Mouse (Mus musculus): Measurements from ENCODE around the gene Sim1. TPM values are rescaled to one million over a fixed set of nuclear protein-coding genes. Genes with fewer than 3 reads are reported as not detected.

Sim1 gene
- 0.10 and 0.21 TPM in 2 replicates for polyA plus RNA-seq (2015; fragmentation: Nextera tagmentation; extraction: Ambion mirVana)

DNA sequence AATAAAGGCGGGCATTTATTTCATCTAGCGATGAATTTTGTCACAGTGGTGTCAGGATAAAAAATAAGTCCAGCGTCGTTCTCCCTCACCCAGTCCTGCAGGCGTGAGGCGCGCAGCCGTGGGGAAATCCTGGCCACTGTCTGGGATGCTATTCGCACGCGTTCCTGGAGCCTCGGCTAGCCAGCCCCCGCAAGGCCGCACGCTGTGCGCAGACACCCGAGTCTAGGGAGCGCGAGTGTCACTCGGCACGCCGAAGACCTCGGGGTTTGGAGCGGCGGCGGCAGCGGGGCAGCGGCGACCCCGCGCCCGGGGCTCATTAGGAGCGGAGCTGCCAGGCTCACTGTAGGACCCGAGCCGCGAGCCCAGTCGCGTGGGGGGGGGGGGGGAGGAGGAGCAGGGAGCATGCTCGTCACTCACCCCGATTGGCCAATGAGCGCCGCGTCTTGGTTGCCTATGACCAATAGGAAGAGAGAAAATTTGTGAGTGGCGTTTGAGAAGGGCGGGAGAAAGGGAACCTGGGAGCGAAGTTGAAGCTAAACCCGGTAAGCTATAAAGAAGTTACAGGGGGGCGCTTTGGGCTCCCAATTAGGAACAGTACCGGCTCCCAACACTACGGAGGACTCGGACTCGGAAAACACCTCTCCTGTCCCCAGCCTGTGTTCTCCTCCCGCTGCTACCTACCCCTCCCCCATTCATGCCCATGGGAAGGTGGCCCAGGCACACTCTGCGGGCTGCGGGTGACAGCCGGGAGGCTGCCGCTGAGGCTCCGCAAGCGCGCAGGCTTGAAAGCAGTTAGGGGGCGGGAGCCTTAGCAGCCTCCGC is at the start of gene Sim1:
TSS of gene Sim1 (plus strand) at position 585 of the 822 bp plus-strand sequence.
- H3K27ac ChIP-seq (ENCODE audit: low read length): no peak within 1 kb of the TSS
- H3K4me3 ChIP-seq (replicated peaks; ENCODE audit: low read length): peak within 1 kb of the TSS; percentile 47
- peak within 1 kb of the TSS; percentile 78 for H3K4me2 ChIP-seq (ENCODE audit: low read depth, low read length)
- no peaks in the 10 kb centered on the region for H3K9me3 ChIP-seq (replicated peaks; ENCODE audit: control insufficient read depth, low read length)
- ATAC-seq (ENCODE audit: insufficient read depth, low FRiP score): peak; percentile 90
- H3K9ac ChIP-seq (ENCODE audit: low read length): no peak within 1 kb of the TSS
- no peaks in the 10 kb centered on the region for H3K36me3 ChIP-seq (ENCODE audit: control insufficient read depth, insufficient read depth, low read length)
- WGBS: under 1% methylated on average over 61 of the region's 62 CpGs
- H3K27me3 ChIP-seq (ENCODE audit: control insufficient read depth, insufficient read depth, low read length): peaks cover 71% of the 10 kb centered on the region
- H3K4me1 ChIP-seq (ENCODE audit: control insufficient read depth, insufficient read depth, low read length): peaks cover 6% of the 10 kb centered on the region; the same call in 1 of the 2 replicates

DNA sequence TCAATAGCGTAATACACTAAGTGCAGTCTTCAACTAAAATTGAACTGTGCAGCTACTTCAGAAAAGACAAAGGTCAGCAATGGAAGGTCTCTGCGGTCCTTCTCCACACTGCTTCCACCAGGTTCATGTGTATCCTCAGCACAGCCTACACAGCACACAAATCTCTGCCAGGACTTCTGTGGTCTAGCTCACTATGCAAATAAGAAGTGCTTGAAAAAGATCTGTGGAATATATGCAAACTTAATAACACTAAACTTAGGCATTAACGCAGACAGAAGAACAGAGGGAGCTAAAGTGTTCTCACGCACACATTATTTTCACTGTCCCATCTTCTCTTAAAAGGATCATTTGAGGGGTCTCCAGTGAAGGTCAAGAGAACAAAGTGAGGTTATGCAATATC is 26.4 kb upstream of the Sim1 start:
- no peaks in the 10 kb centered on the region for H3K9me3 ChIP-seq (replicated peaks; ENCODE audit: control insufficient read depth, low read length)
- H3K4me2 ChIP-seq (ENCODE audit: low read depth, low read length): no peak overlapping the region
- no peak for ATAC-seq (ENCODE audit: insufficient read depth, low FRiP score)
- no peaks in the 10 kb centered on the region for H3K27me3 ChIP-seq (ENCODE audit: control insufficient read depth, insufficient read depth, low read length)
- no peaks in the 10 kb centered on the region for H3K4me1 ChIP-seq (ENCODE audit: control insufficient read depth, insufficient read depth, low read length)
- no peak overlapping the region for H3K4me3 ChIP-seq (replicated peaks; ENCODE audit: low read length)
- H3K36me3 ChIP-seq (ENCODE audit: control insufficient read depth, insufficient read depth, low read length): no peaks in the 10 kb centered on the region
- H3K27ac ChIP-seq (ENCODE audit: low read length): no peak overlapping the region
- WGBS: 60% methylated on average over 4 of the region's 4 CpGs
- no peak overlapping the region for H3K9ac ChIP-seq (ENCODE audit: low read length)

DNA sequence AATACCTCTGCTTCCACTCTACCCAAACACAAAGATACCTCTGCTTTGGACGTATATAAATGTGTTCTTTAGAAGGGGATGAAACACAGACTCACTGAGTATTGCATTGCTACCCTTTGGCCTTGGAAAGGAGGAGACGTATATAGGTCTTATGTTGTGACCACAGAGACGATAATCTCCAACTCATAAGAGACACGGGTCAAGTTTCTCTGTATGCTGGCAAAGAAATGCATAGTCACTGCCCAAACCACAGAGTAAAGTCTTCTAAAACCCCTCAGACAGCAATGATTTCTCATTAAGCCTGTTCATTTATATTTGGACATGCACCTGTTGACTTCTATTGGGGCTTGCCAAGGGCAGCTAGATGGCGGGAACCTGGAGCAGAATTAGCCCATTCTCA is 17.6 kb upstream of the Sim1 start:
- WGBS: 81% methylated on average over 5 of the region's 5 CpGs
- no peak overlapping the region for H3K9ac ChIP-seq (ENCODE audit: low read length)
- H3K9me3 ChIP-seq (replicated peaks; ENCODE audit: control insufficient read depth, low read length): no peaks in the 10 kb centered on the region
- H3K27me3 ChIP-seq (ENCODE audit: control insufficient read depth, insufficient read depth, low read length): no peaks in the 10 kb centered on the region
- no peaks in the 10 kb centered on the region for H3K4me1 ChIP-seq (ENCODE audit: control insufficient read depth, insufficient read depth, low read length)
- H3K4me2 ChIP-seq (ENCODE audit: low read depth, low read length): no peak overlapping the region
- H3K4me3 ChIP-seq (replicated peaks; ENCODE audit: low read length): no peak overlapping the region
- ATAC-seq (ENCODE audit: insufficient read depth, low FRiP score): no peak
- no peaks in the 10 kb centered on the region for H3K36me3 ChIP-seq (ENCODE audit: control insufficient read depth, insufficient read depth, low read length)
- no peak overlapping the region for H3K27ac ChIP-seq (ENCODE audit: low read length)

DNA sequence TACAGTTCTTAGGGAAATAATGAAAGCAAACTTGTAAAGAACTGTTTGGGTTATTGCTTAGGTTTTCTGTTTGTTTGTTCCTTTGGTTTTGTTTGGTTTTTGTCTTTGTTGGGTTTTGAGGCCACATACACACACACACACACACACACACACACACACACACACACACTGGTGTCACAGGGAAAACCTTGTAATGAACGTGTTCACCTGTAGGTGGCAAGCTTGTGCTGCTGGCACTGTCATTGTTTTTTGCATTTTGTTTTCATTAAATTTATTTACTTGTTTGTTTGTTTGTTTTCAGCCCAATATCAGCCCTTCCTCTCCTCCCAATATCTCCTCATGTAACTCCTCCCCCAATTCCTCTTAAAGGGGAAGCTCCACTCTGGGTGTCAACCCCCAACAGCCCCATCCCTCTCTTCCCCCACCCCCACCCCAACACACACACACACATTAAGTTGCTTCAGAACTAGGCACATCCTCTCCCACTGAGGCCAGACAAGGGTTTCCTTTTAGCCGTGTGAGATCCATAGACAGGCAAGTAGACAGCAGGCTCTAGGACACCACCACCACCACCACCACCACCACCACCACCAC is 13.0 kb upstream of the Sim1 start:
- 24% methylated on average over 2 of the region's 2 CpGs for WGBS
- Histone ChIP-seq H3K4me2 (ENCODE audit: low read depth, low read length) (no peak overlapping the region), H3K27me3 (ENCODE audit: control insufficient read depth, insufficient read depth, low read length) (no peaks in the 10 kb centered on the region), H3K9ac (ENCODE audit: low read length) (no peak overlapping the region), H3K4me1 (ENCODE audit: control insufficient read depth, insufficient read depth, low read length) (no peaks in the 10 kb centered on the region), H3K27ac (ENCODE audit: low read length) (no peak overlapping the region), H3K9me3 (replicated peaks; ENCODE audit: control insufficient read depth, low read length) (no peaks in the 10 kb centered on the region), H3K36me3 (ENCODE audit: control insufficient read depth, insufficient read depth, low read length) (no peaks in the 10 kb centered on the region), H3K4me3 (replicated peaks; ENCODE audit: low read length) (no peak overlapping the region)
- ATAC-seq (ENCODE audit: insufficient read depth, low FRiP score): no peak

DNA sequence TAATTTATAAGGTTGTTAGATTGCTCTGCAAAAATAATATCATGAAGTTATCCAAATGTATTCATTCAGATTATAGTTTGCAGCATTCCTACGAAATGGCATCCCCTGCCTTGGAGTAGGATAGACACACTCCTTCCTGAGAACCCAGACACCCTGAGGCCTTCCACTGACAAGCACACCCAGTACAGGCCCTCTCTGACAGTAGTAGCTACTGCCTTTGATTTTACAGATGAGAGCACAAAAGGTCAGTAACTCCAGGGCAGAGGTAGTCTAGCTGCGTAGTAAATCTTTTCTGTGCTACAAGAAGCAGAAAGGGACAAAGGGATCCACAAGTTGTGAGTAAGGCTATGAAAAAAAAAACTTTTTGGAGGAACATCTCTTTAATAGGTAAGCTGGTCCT is 12.2 kb upstream of the Sim1 start:
- WGBS: 82% methylated on average over 2 of the region's 2 CpGs
- no peak for ATAC-seq (ENCODE audit: insufficient read depth, low FRiP score)
- H3K27ac ChIP-seq (ENCODE audit: low read length): no peak overlapping the region
- no peak overlapping the region for H3K4me2 ChIP-seq (ENCODE audit: low read depth, low read length)
- H3K27me3 ChIP-seq (ENCODE audit: control insufficient read depth, insufficient read depth, low read length): no peaks in the 10 kb centered on the region
- H3K9me3 ChIP-seq (replicated peaks; ENCODE audit: control insufficient read depth, low read length): no peaks in the 10 kb centered on the region
- no peak overlapping the region for H3K4me3 ChIP-seq (replicated peaks; ENCODE audit: low read length)
- no peaks in the 10 kb centered on the region for H3K36me3 ChIP-seq (ENCODE audit: control insufficient read depth, insufficient read depth, low read length)
- no peak overlapping the region for H3K9ac ChIP-seq (ENCODE audit: low read length)
- no peaks in the 10 kb centered on the region for H3K4me1 ChIP-seq (ENCODE audit: control insufficient read depth, insufficient read depth, low read length)

DNA sequence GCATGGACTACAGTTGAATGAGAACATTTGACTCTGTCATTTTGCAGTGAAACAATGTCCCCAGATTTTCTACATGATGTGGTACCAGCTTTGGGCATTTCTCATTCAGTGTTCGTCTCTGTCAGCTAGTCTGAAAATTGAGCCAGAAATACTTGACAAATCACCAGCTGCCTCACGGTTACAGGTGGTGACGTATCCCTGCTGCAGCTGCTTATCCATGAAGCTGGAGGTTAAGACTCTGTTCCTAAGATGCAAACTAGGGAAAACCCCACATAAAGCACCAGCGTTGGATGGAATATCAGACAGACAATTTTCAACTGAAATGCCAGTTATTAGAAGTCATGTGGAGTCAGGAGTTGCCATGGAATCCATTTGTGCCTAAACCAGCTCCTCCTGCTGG is 8.2 kb upstream of the Sim1 start:
- no peak for ATAC-seq (ENCODE audit: insufficient read depth, low FRiP score)
- Histone ChIP-seq H3K4me3 (replicated peaks; ENCODE audit: low read length) (no peak overlapping the region), H3K27ac (ENCODE audit: low read length) (no peak overlapping the region), H3K9me3 (replicated peaks; ENCODE audit: control insufficient read depth, low read length) (no peaks in the 10 kb centered on the region), H3K9ac (ENCODE audit: low read length) (no peak overlapping the region), H3K4me1 (ENCODE audit: control insufficient read depth, insufficient read depth, low read length) (no peaks in the 10 kb centered on the region), H3K36me3 (ENCODE audit: control insufficient read depth, insufficient read depth, low read length) (no peaks in the 10 kb centered on the region), H3K4me2 (ENCODE audit: low read depth, low read length) (no peak overlapping the region), H3K27me3 (ENCODE audit: control insufficient read depth, insufficient read depth, low read length) (peaks cover 18% of the 10 kb centered on the region)
- WGBS: 58% methylated on average over 4 of the region's 4 CpGs

DNA sequence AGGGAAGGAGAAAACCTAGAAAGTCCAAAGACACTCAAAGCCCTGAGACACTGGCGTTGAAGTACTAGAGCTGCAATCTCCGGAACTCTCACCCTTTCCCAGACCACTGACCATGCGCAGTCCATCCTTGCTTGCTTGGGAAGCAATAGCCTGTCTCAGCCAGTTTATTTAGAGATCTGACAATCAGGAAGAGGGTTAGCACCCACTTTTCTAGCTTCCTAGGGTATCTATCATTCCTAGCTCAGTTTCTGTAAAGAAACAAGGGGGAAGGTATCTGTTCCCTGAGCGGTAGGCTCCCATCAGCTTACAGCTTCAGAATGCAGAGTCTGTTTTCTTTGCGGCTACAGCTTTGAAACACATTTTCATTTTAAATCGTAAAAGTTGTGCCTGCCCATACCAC is 3.9 kb upstream of the Sim1 start:
- no peak overlapping the region for H3K4me2 ChIP-seq (ENCODE audit: low read depth, low read length)
- no peak overlapping the region for H3K4me3 ChIP-seq (replicated peaks; ENCODE audit: low read length)
- ATAC-seq (ENCODE audit: insufficient read depth, low FRiP score): no peak
- WGBS: 32% methylated on average over 6 of the region's 6 CpGs
- H3K36me3 ChIP-seq (ENCODE audit: control insufficient read depth, insufficient read depth, low read length): no peaks in the 10 kb centered on the region
- no peak overlapping the region for H3K9ac ChIP-seq (ENCODE audit: low read length)
- H3K27ac ChIP-seq (ENCODE audit: low read length): no peak overlapping the region
- peaks cover 6% of the 10 kb centered on the region; the same call in 1 of the 2 replicates for H3K4me1 ChIP-seq (ENCODE audit: control insufficient read depth, insufficient read depth, low read length)
- H3K9me3 ChIP-seq (replicated peaks; ENCODE audit: control insufficient read depth, low read length): no peaks in the 10 kb centered on the region
- H3K27me3 ChIP-seq (ENCODE audit: control insufficient read depth, insufficient read depth, low read length): peaks cover 56% of the 10 kb centered on the region

DNA sequence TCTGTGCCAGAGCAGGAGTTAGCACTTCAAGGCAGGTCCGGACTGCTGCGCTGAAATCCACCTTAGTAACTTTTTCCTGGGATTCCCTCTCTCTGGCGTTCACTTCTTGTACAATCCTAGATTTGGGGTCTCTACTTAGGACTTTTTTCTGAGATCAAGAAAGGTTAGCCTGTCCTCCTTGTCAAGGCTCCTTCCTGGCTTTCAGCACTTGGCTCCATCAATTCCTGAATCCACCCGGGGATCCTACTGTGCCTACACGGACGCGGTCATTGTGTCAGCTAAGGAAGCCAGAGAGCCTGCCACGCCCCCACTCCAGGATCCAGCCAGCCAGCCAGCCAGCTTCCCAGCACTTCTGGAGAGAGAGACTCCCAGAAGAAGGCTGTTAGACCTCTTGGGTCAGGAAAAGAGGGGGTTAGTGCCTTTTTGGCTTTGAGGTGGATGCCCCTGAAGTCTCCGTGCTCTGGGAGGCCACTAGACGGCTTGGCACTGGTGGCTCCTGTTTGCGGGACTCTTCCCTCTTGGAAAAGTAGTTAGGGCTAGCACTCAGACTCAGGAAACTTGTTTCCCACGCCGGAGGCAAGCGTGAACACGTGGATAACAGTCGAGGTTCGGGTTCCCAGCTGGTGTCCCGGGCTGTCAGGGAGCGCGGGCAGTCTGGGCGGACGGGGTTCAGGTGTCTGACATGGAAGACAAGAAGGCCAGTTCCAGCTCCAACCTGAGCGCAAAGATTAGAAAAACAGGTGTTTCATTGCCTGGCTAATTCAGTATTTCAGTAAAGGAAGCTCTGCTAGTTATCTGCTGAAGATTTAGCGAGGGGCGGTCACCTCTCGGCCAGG is 2.5 kb upstream of the Sim1 start:
- no peak for ATAC-seq (ENCODE audit: insufficient read depth, low FRiP score)
- Histone ChIP-seq H3K9ac (ENCODE audit: low read length) (no peak overlapping the region), H3K9me3 (replicated peaks; ENCODE audit: control insufficient read depth, low read length) (no peaks in the 10 kb centered on the region), H3K4me3 (replicated peaks; ENCODE audit: low read length) (no peak overlapping the region), H3K4me2 (ENCODE audit: low read depth, low read length) (peak overlapping the region; percentile 25; the same call in 1 of the 2 replicates), H3K36me3 (ENCODE audit: control insufficient read depth, insufficient read depth, low read length) (no peaks in the 10 kb centered on the region), H3K27me3 (ENCODE audit: control insufficient read depth, insufficient read depth, low read length) (peaks cover 59% of the 10 kb centered on the region), H3K27ac (ENCODE audit: low read length) (no peak overlapping the region), H3K4me1 (ENCODE audit: control insufficient read depth, insufficient read depth, low read length) (peaks cover 6% of the 10 kb centered on the region; the same call in 1 of the 2 replicates)
- WGBS: under 1% methylated on average over 26 of the region's 26 CpGs
